Comparison of ENCODE assay signal across 8 mouse cellular contexts in genomic region chr2:26475505-26476430, GRCm38 (mm10). TPM values are rescaled to one million over a fixed set of nuclear protein-coding genes. Genes with fewer than 3 reads are reported as not detected.
A peak's percentile ranks its signal among the peaks of the same experiment; 100 is the strongest.
DNase-seq lines count a peak whose midpoint lies in the region; ATAC-seq and TF ChIP-seq lines count a peak whose summit lies in the region.

No protein-coding gene starts in this region.

- no peaks in the 10 kb centered on the region for H3K9me3 ChIP-seq in forebrain, embryonic 11.5 days (ENCODE audit: control insufficient read depth, low read length)
- no peaks in the 10 kb centered on the region for H3K9me3 ChIP-seq in limb, embryonic 14.5 days (ENCODE audit: control insufficient read depth, low read length)

- no peak overlapping the region; the same call in 1 of the 2 replicates for H3K4me2 ChIP-seq in forebrain, embryonic 11.5 days (ENCODE audit: low read depth, low read length, severe bottlenecking)
- no peak overlapping the region for H3K4me2 ChIP-seq in limb, embryonic 14.5 days (replicated peaks; ENCODE audit: low read depth, low read length, severe bottlenecking)

- 0 out of 2 replicates have a peak, but pooled peaks cover 8% of the 10 kb centered on the region for H3K79me2 ChIP-seq in liver, adult 2 months (ENCODE audit: control insufficient read depth, insufficient read depth, low read length)

- peak overlapping the region; percentile 66 for H3K27ac ChIP-seq in liver, adult 2 months (replicated peaks; ENCODE audit: insufficient read depth, low read depth, low read length)
- H3K27ac ChIP-seq in forebrain, embryonic 11.5 days (ENCODE audit: low read depth, low read length): peak overlapping the region; percentile 87
- H3K27ac ChIP-seq in limb, embryonic 14.5 days (replicated peaks; ENCODE audit: low read depth, low read length): peak overlapping the region; percentile 26; the same call in 1 of the 2 replicates
- peak overlapping the region; percentile 42 for H3K27ac ChIP-seq in olfactory bulb, adult 2 months (ENCODE audit: insufficient read depth, low read depth, low read length)

- TF ChIP-seq POLR2A in liver, adult 2 months (IDR thresholded peaks at IDR 0.05; ENCODE audit: extremely low read depth, insufficient read depth, low read length): no peak
- TF ChIP-seq POLR2A in limb, embryonic 14.5 days (IDR thresholded peaks at IDR 0.05; ENCODE audit: borderline replicate concordance, extremely low read depth, insufficient read depth, insufficient read length): no peak
- no peak for TF ChIP-seq POLR2A in olfactory bulb, adult 2 months (IDR thresholded peaks at IDR 0.05; ENCODE audit: insufficient read depth, low read depth, low read length)

- peak; percentile 67 for ATAC-seq in forebrain, embryonic 11.5 days (replicated peaks; ENCODE audit: low FRiP score)
- ATAC-seq in limb, embryonic 14.5 days (ENCODE audit: low FRiP score, low read depth): no peak

- H3K4me3 ChIP-seq in liver, adult 2 months (ENCODE audit: insufficient read depth, low read depth, low read length): no peak overlapping the region
- no peak overlapping the region for H3K4me3 ChIP-seq in forebrain, embryonic 11.5 days (ENCODE audit: low read depth, low read length)
- H3K4me3 ChIP-seq in limb, embryonic 14.5 days (replicated peaks; ENCODE audit: low read length): no peak overlapping the region
- H3K4me3 ChIP-seq in olfactory bulb, adult 2 months (ENCODE audit: insufficient read depth, low read depth, low read length): no peak overlapping the region

- TF ChIP-seq CTCF in liver, adult 2 months (IDR thresholded peaks at IDR 0.05; ENCODE audit: low read depth, low read length): no peak
- no peak for TF ChIP-seq CTCF in olfactory bulb, adult 2 months (IDR thresholded peaks at IDR 0.05; ENCODE audit: insufficient read depth, low read depth, low read length)

- H3K36me3 ChIP-seq in liver, adult 2 months (ENCODE audit: control insufficient read depth, insufficient read depth, low read length): peaks cover 13% of the 10 kb centered on the region; the same call in 1 of the 2 replicates
- H3K36me3 ChIP-seq in forebrain, embryonic 11.5 days (ENCODE audit: control insufficient read depth, insufficient read depth, low read length): peaks cover 55% of the 10 kb centered on the region
- peaks cover 96% of the 10 kb centered on the region for H3K36me3 ChIP-seq in limb, embryonic 14.5 days (ENCODE audit: control insufficient read depth, insufficient read depth, low read length)

- H3K9ac ChIP-seq in liver, adult 2 months (ENCODE audit: low read depth, low read length): no peak overlapping the region
- peak overlapping the region; percentile 27 for H3K9ac ChIP-seq in forebrain, embryonic 11.5 days (ENCODE audit: low read length)
- H3K9ac ChIP-seq in limb, embryonic 14.5 days (ENCODE audit: low read depth, low read length, severe bottlenecking): no peak overlapping the region

- no peak for DNase-seq in liver, adult 2 months (ENCODE audit: extremely low read depth, low read depth, low spot score)
- no peak for DNase-seq in liver
- peak; percentile 74 for DNase-seq in forebrain, embryonic 11.5 days (ENCODE audit: low spot score)
- no peak for DNase-seq in limb, embryonic 14.5 days (ENCODE audit: low spot score)
- DNase-seq in spleen, adult 18-20 months: no peak
- no peak for DNase-seq in urinary bladder, adult 2 months (ENCODE audit: low spot score)
- DNase-seq in T-cell, adult 2 months (ENCODE audit: low spot score): no peak

- 84% methylated on average over 13 of the region's 13 CpGs for WGBS in liver, adult 2 months
- WGBS in forebrain, embryonic 11.5 days: 68% methylated on average over 13 of the region's 13 CpGs
- 83% methylated on average over 13 of the region's 13 CpGs for WGBS in limb, embryonic 14.5 days
- 73% methylated on average over 13 of the region's 13 CpGs for WGBS in olfactory bulb, adult 2 months

- no peaks in the 10 kb centered on the region for H3K27me3 ChIP-seq in liver, adult 2 months (ENCODE audit: control insufficient read depth, insufficient read depth, low read length)
- H3K27me3 ChIP-seq in forebrain, embryonic 11.5 days (ENCODE audit: control insufficient read depth, insufficient read depth, low read length): no peaks in the 10 kb centered on the region
- H3K27me3 ChIP-seq in limb, embryonic 14.5 days (ENCODE audit: control insufficient read depth, insufficient read depth, low read length): no peaks in the 10 kb centered on the region

- H3K4me1 ChIP-seq in liver, adult 2 months (ENCODE audit: control insufficient read depth, insufficient read depth, low read length): peaks cover 2% of the 10 kb centered on the region; the same call in 1 of the 2 replicates
- peaks cover 27% of the 10 kb centered on the region for H3K4me1 ChIP-seq in forebrain, embryonic 11.5 days (replicated peaks; ENCODE audit: control insufficient read depth, insufficient read depth, low read length)
- no peaks in the 10 kb centered on the region for H3K4me1 ChIP-seq in limb, embryonic 14.5 days (ENCODE audit: control insufficient read depth, insufficient read depth, low read length)
- H3K4me1 ChIP-seq in olfactory bulb, adult 2 months (ENCODE audit: control insufficient read depth, insufficient read depth, low read length): peaks cover 12% of the 10 kb centered on the region

RNA-seq across cellular contexts. Expression of gene Sec16a, which starts 30.8 kb away (rescaled TPM):
- 44.5 and 53.2 TPM in 2 replicates for total RNA-seq in liver, adult 2 months (2014; rRNA removed)
- 70.5 and 78.2 TPM in 2 replicates for polyA plus RNA-seq in liver, adult 2 months (2012; rRNA removed)
- 39.3 and 40.9 TPM in 2 replicates for polyA plus RNA-seq in forebrain, embryonic 11.5 days (2014; fragmentation: Nextera tagmentation; extraction: Ambion mirVana)
- polyA plus RNA-seq in limb, embryonic 14.5 days (2012; rRNA removed): 62.5 and 73.3 TPM in 2 replicates
- polyA plus RNA-seq in limb, embryonic 14.5 days (2014; fragmentation: Nextera tagmentation; extraction: Ambion mirVana): 47.1 and 47.6 TPM in 2 replicates
- polyA plus RNA-seq in olfactory bulb, adult 2 months (2012; ENCODE audit: insufficient read depth, insufficient read length, low replicate concordance, missing spikeins): 122 TPM in 1 of 2 replicates, not detected in the other
- polyA plus RNA-seq in urinary bladder, adult 2 months (2012; rRNA removed): 41.7 and 46.3 TPM in 2 replicates

RNA-seq across cellular contexts. Expression of gene Notch1, which starts 40.7 kb away (rescaled TPM):
- total RNA-seq in liver, adult 2 months (2014; rRNA removed): 6.2 and 13.8 TPM in 2 replicates
- polyA plus RNA-seq in liver, adult 2 months (2012; rRNA removed): 9.1 and 9.7 TPM in 2 replicates
- 68.3 and 70.9 TPM in 2 replicates for polyA plus RNA-seq in forebrain, embryonic 11.5 days (2014; fragmentation: Nextera tagmentation; extraction: Ambion mirVana)
- polyA plus RNA-seq in limb, embryonic 14.5 days (2012; rRNA removed): 28.1 and 40.2 TPM in 2 replicates
- polyA plus RNA-seq in limb, embryonic 14.5 days (2014; fragmentation: Nextera tagmentation; extraction: Ambion mirVana): 44.5 and 47.0 TPM in 2 replicates
- polyA plus RNA-seq in olfactory bulb, adult 2 months (2012; ENCODE audit: insufficient read depth, insufficient read length, low replicate concordance, missing spikeins): 48.1 TPM in 1 of 2 replicates, not detected in the other
- polyA plus RNA-seq in urinary bladder, adult 2 months (2012; rRNA removed): 21.4 and 33.4 TPM in 2 replicates

Comparison
In these comparisons a context has a peak if more than half of its experiments do, and no peak if none do; other contexts are left out.
1. H3K27ac ChIP-seq: peak in every context shown above with its lines; median percentile 87 in forebrain, embryonic 11.5 days; 66 in liver, adult 2 months; 42 in olfactory bulb, adult 2 months; 26 in limb, embryonic 14.5 days.